Mouse (Mus musculus) MEL (cell line): ENCODE data around the gene Smap2. TPM values are rescaled to one million over a fixed set of nuclear protein-coding genes. Genes with fewer than 3 reads are reported as not detected.

ENCODE experiments used
- DNase-seq: peaks from one replicate; pipeline ENCODE4 v3.0.0; 2011; ENCODE audit warnings: low read depth, low spot score
- H3K27ac ChIP-seq: 2 replicates; pipeline ENCODE4 v1.5.1; 2012; ENCODE audit warnings: low read depth, mild to moderate bottlenecking, control low read depth, low read length, moderate library complexity; ENCODE audit not compliant: control insufficient read depth
- H3K27me3 ChIP-seq, 2 experiments: fragments of 150-350 bp in 1 of 2; sonication (generic) in 1 of 2; 2 replicates each; pipeline ENCODE4 v1.6.1; 2012; ENCODE audit warnings: low read length in 2 of 2, mild to moderate bottlenecking in 2 of 2, improper control_type of control experiment in 1 of 2, moderate library complexity in 1 of 2; ENCODE audit not compliant: insufficient read depth in 2 of 2, control insufficient read depth in 1 of 2
- H3K36me3 ChIP-seq, 2 experiments: 2 replicates each; pipeline ENCODE4 v1.6.1; 2012 to 2014; ENCODE audit warnings: low read length in 2 of 2, improper control_type of control experiment in 1 of 2, inconsistent platforms in 1 of 2, mild to moderate bottlenecking in 1 of 2; ENCODE audit not compliant: insufficient read depth in 2 of 2, control insufficient read depth in 1 of 2
- H3K4me1 ChIP-seq, 2 experiments: fragments of 150-350 bp in 1 of 2; sonication (generic) in 1 of 2; 2 replicates each; pipeline ENCODE4 v1.6.1; 2012; ENCODE audit warnings: low read length in 2 of 2, improper control_type of control experiment in 1 of 2, mild to moderate bottlenecking in 1 of 2; ENCODE audit not compliant: insufficient read depth in 2 of 2, control insufficient read depth in 1 of 2
- H3K4me3 ChIP-seq, 2 experiments: fragments of 150-350 bp in 1 of 2; sonication (generic) in 1 of 2; 2 replicates each; pipeline ENCODE4 v1.5.1; 2012; ENCODE audit warnings: low read depth in 2 of 2, low read length in 2 of 2, mild to moderate bottlenecking in 2 of 2, moderate library complexity in 2 of 2, control low read depth in 1 of 2, improper control_type of control experiment in 1 of 2; ENCODE audit not compliant: control insufficient read depth in 1 of 2, insufficient read depth in 1 of 2
- H3K79me2 ChIP-seq: 2 replicates; pipeline ENCODE4 v1.6.1; 2012; ENCODE audit warnings: mild to moderate bottlenecking, low read length, moderate library complexity; ENCODE audit not compliant: control insufficient read depth, poor library complexity, insufficient read depth
- H3K9ac ChIP-seq: 2 replicates; pipeline ENCODE4 v1.6.1; 2012; ENCODE audit warnings: low read depth, mild to moderate bottlenecking, control low read depth, low read length, moderate library complexity; ENCODE audit not compliant: control insufficient read depth, poor library complexity, severe bottlenecking
- H3K9me3 ChIP-seq: fragments of 150-350 bp; sonication (generic); replicated peaks from 2 replicates; pipeline ENCODE4 v1.6.1; 2012; ENCODE audit warnings: mild to moderate bottlenecking, low read length, improper control_type of control experiment, moderate library complexity; ENCODE audit not compliant: insufficient read depth
- E2F4 ChIP-seq: IDR thresholded peaks from 2 replicates; pipeline ENCODE4 v1.6.1; 2011; ENCODE audit warnings: low read depth, low read length, improper control_type of control experiment, borderline replicate concordance
- ELF1 ChIP-seq: IDR thresholded peaks from 2 replicates; pipeline ENCODE4 v1.6.1; 2014; ENCODE audit warnings: low read depth, mild to moderate bottlenecking, inconsistent platforms, low read length, improper control_type of control experiment, moderate library complexity
- EP300 ChIP-seq, 2 experiments: IDR thresholded peaks; 2 replicates each; pipeline ENCODE4 v1.6.1; 2011; ENCODE audit warnings: improper control_type of control experiment in 2 of 2, low read length in 2 of 2, low read depth in 1 of 2, mild to moderate bottlenecking in 1 of 2
- ETS1 ChIP-seq: IDR thresholded peaks from 2 replicates; pipeline ENCODE4 v1.6.1; 2012; ENCODE audit warnings: low read depth, mild to moderate bottlenecking, inconsistent platforms, low read length, improper control_type of control experiment, moderate library complexity
- GABPA ChIP-seq: IDR thresholded peaks from 2 replicates; pipeline ENCODE4 v1.6.1; 2012; ENCODE audit warnings: low read depth, mild to moderate bottlenecking, inconsistent platforms, low read length, improper control_type of control experiment, moderate library complexity
- GATA1 ChIP-seq: IDR thresholded peaks from 2 replicates; pipeline ENCODE4 v1.6.1; 2011; ENCODE audit warnings: low read depth, low read length, improper control_type of control experiment
- JUND ChIP-seq: IDR thresholded peaks from 2 replicates; pipeline ENCODE4 v1.6.1; 2011; ENCODE audit warnings: low read depth, mild to moderate bottlenecking, improper control_type of control experiment, low read length
- MAFK ChIP-seq: IDR thresholded peaks from 2 replicates; pipeline ENCODE4 v1.6.1; 2011; ENCODE audit warnings: low read depth, mild to moderate bottlenecking, low read length, improper control_type of control experiment, borderline replicate concordance
- MEF2A ChIP-seq: IDR thresholded peaks from 2 replicates; pipeline ENCODE4 v1.6.1; 2014; ENCODE audit warnings: low read depth, mild to moderate bottlenecking, inconsistent platforms, low read length, improper control_type of control experiment; ENCODE audit not compliant: poor library complexity, insufficient replicate concordance, severe bottlenecking; ENCODE audit errors: extremely low read depth
- MXI1 ChIP-seq: IDR thresholded peaks from 2 replicates; pipeline ENCODE4 v1.6.1; 2011; ENCODE audit warnings: mild to moderate bottlenecking, low read depth, low read length, improper control_type of control experiment
- MYB ChIP-seq: IDR thresholded peaks from 2 replicates; pipeline ENCODE4 v1.6.1; 2011; ENCODE audit warnings: mild to moderate bottlenecking, low read depth, low read length, improper control_type of control experiment
- NELFE ChIP-seq: IDR thresholded peaks from 2 replicates; pipeline ENCODE4 v1.6.1; 2011; ENCODE audit warnings: low read depth, low read length, improper control_type of control experiment
- POLR2A ChIP-seq, 2 experiments: IDR thresholded peaks; 2 replicates each; pipeline ENCODE4 v1.6.1; 2011 to 2012; ENCODE audit warnings: low read length in 2 of 2, mild to moderate bottlenecking in 2 of 2, control low read depth in 1 of 2, improper control_type of control experiment in 1 of 2, low read depth in 1 of 2, moderate library complexity in 1 of 2; ENCODE audit not compliant: control insufficient read depth in 1 of 2, insufficient read depth in 1 of 2, poor library complexity in 1 of 2
- POLR2AphosphoS5 ChIP-seq: IDR thresholded peaks from 2 replicates; pipeline ENCODE4 v1.6.1; 2012; ENCODE audit warnings: low read depth, borderline replicate concordance, mild to moderate bottlenecking, inconsistent platforms, low read length, moderate library complexity, mixed read lengths
- SIN3A ChIP-seq: IDR thresholded peaks from 2 replicates; pipeline ENCODE4 v1.6.1; 2012; ENCODE audit warnings: low read length, improper control_type of control experiment, inconsistent platforms
- TAL1 ChIP-seq: IDR thresholded peaks from 2 replicates; pipeline ENCODE4 v1.6.1; 2012; ENCODE audit warnings: mild to moderate bottlenecking, inconsistent platforms, low read length, moderate library complexity, mixed read lengths
- TCF12 ChIP-seq: IDR thresholded peaks from 2 replicates; pipeline ENCODE4 v1.6.1; 2014; ENCODE audit warnings: low read depth, mild to moderate bottlenecking, inconsistent platforms, low read length, improper control_type of control experiment, moderate library complexity
- USF2 ChIP-seq, 2 experiments: IDR thresholded peaks; 2 replicates each; pipeline ENCODE4 v1.6.1; 2011 to 2012; ENCODE audit warnings: improper control_type of control experiment in 2 of 2, low read length in 2 of 2, borderline replicate concordance in 1 of 2, inconsistent platforms in 1 of 2, low read depth in 1 of 2, mild to moderate bottlenecking in 1 of 2; ENCODE audit not compliant: insufficient read depth in 1 of 2
- ZC3H11A ChIP-seq: IDR thresholded peaks from 2 replicates; pipeline ENCODE4 v1.6.1; 2012; ENCODE audit warnings: low read depth, mild to moderate bottlenecking, inconsistent platforms, low read length, improper control_type of control experiment
- ZKSCAN1 ChIP-seq: IDR thresholded peaks from 2 replicates; pipeline ENCODE4 v1.6.1; 2012; ENCODE audit warnings: low read depth, mild to moderate bottlenecking, inconsistent platforms, low read length, improper control_type of control experiment, moderate library complexity
- ZMIZ1 ChIP-seq: IDR thresholded peaks from 2 replicates; pipeline ENCODE4 v1.6.1; 2012; ENCODE audit warnings: low read depth, mild to moderate bottlenecking, inconsistent platforms, low read length, improper control_type of control experiment, moderate library complexity
- polyA plus RNA-seq, 2 experiments: library from polyadenylated mRNA; stranded (reverse) in 1 of 2; unstranded in 1 of 2; fragments of >175 nt in 1 of 2; fragments of >200 nt in 1 of 2; gene quantifications; 2 replicates each; pipeline versions ENCODE4 v1.2.1 to v1.2.4; 2012; ENCODE audit warnings: low replicate concordance in 2 of 2, low read depth in 1 of 2; ENCODE audit not compliant: insufficient read length in 2 of 2, insufficient read depth in 1 of 2, missing spikeins in 1 of 2
- total RNA-seq: library from RNA; depleted of rRNA; stranded (reverse); fragments of 300-350 nt; gene quantifications from 2 replicates; pipeline ENCODE4 v1.2.3, GENCODE M21; 2012

Gene Smap2
- total and polyA plus RNA-seq, 3 experiments, result 36.5 to 118 (median 83.5) TPM

GRCm38 (mm10) chr4:120955586-120955985 is 61.5 kb downstream of the Smap2 start:
- Histone ChIP-seq H3K27ac (no peak overlapping the region), H3K4me1 (peaks cover 4 to 15% of the 10 kb centered on the region in 2 experiments), H3K9me3 (no peaks in the 10 kb centered on the region), H3K36me3 (peaks cover 0 to 7% of the 10 kb centered on the region in 2 experiments; a peak in 2 of 4 replicates), H3K9ac (no peak overlapping the region), H3K27me3 (no peaks in the 10 kb centered on the region), H3K79me2 (no peaks in the 10 kb centered on the region; the same call in 1 of the 2 replicates), H3K4me3 (no peak overlapping the region)
- TF ChIP-seq ZKSCAN1 (no peak), POLR2AphosphoS5 (no peak), POLR2A (IDR thresholded peaks at IDR 0.05; ENCODE audit: control insufficient read depth in 1 of 2, insufficient read depth in 1 of 2, low read depth in 1 of 2, low read length in 2 of 2, poor library complexity in 1 of 2) (no peak), GABPA (no peak), ZMIZ1 (no peak), SIN3A (no peak), USF2 (IDR thresholded peaks at IDR 0.05; ENCODE audit: borderline replicate concordance in 1 of 2, insufficient read depth in 1 of 2, low read depth in 1 of 2, low read length in 2 of 2) (no peak), MEF2A (no peak), JUND (no peak)
- no peak for DNase-seq

GRCm38 (mm10) chr4:120953667-120954066 is 63.4 kb downstream of the Smap2 start:
- peaks cover 0 to 7% of the 10 kb centered on the region in 2 experiments; a peak in 2 of 4 replicates for H3K36me3 ChIP-seq
- TF ChIP-seq ELF1, result no peak
- TF ChIP-seq SIN3A, result 0 out of 2 replicates have a peak, but pooled peaks have one; percentile 6
- TF ChIP-seq MYB, result no peak
- TF ChIP-seq, all 39 proteins: peak for 1
- H3K4me3 ChIP-seq, result no peak overlapping the region
- H3K4me1 ChIP-seq, result peaks cover 4 to 15% of the 10 kb centered on the region in 2 experiments
- H3K9ac ChIP-seq, result no peak overlapping the region
- DNase-seq, result peak; percentile 32
- no peaks in the 10 kb centered on the region; the same call in 1 of the 2 replicates for H3K79me2 ChIP-seq
- no peak overlapping the region for H3K27ac ChIP-seq
- no peaks in the 10 kb centered on the region for H3K9me3 ChIP-seq
- no peaks in the 10 kb centered on the region for H3K27me3 ChIP-seq

- Histone ChIP-seq H3K4me1 (peaks cover 4 to 15% of the 10 kb centered on the region in 2 experiments), H3K9me3 (no peaks in the 10 kb centered on the region), H3K9ac (peak overlapping the region; percentile 81), H3K79me2 (no peaks in the 10 kb centered on the region; the same call in 1 of the 2 replicates), H3K27ac (peak overlapping the region; percentile 96), H3K4me3 (peak overlapping the region; percentile 11 to 89; a peak in 3 of 4 replicates), H3K36me3 (peaks cover 0 to 7% of the 10 kb centered on the region in 2 experiments; a peak in 2 of 4 replicates), H3K27me3 (no peaks in the 10 kb centered on the region)
- TF ChIP-seq ZC3H11A, result peak; percentile 8; the same call in 1 of the 2 replicates
- TF ChIP-seq NELFE, result no peak
- no peak for TF ChIP-seq MAFK
- peak; percentile 39; the same call in 1 of the 2 replicates for TF ChIP-seq GATA1
- TF ChIP-seq TAL1, result peak; percentile 45
- peak in 1 of 2 experiments; percentile 71; a peak in 3 of 4 replicates for TF ChIP-seq EP300 (IDR thresholded peaks at IDR 0.05; ENCODE audit: low read depth in 1 of 2, low read length in 2 of 2)
- TF ChIP-seq E2F4, result no peak
- peak; percentile 68 for TF ChIP-seq MYB
- 0 out of 2 replicates have a peak, but pooled peaks have one; percentile 3 for TF ChIP-seq SIN3A
- peak; percentile 48; the same call in 1 of the 2 replicates for TF ChIP-seq TCF12
- TF ChIP-seq ETS1, result peak; percentile 23; the same call in 1 of the 2 replicates
- TF ChIP-seq MXI1, result peak; percentile 53; the same call in 1 of the 2 replicates
- peak; percentile 75 for DNase-seq
These were observed 64.0 kb downstream of the Smap2 start for GRCm38 (mm10) chr4:120953038-120953437.
